Mouse (Mus musculus) midbrain, postnatal 0 days (tissue): ENCODE measurements at regions not wholly inside any gene's neighbourhood (a gene's known extent, or its start where the extent isn't known, plus 50 kb on each side); places are given as distances from the start of the nearest gene placed in this dataset.

ENCODE experiments used
- ATAC-seq: fragments of 200-750 bp; cut with Nextera tagmentation; 2 replicates; pipeline ENCODE4 v1.8.0; 2017; ENCODE audit warnings: moderate number of reproducible peaks, mild to moderate bottlenecking, moderate TSS enrichment, moderate library complexity; ENCODE audit not compliant: low FRiP score
- DNase-seq: peaks from one replicate; pipeline ENCODE4 v3.0.0-alpha.2; 2015; ENCODE audit warnings: low spot score
- H3K27ac ChIP-seq: fragments of 300-500 bp; sonication (generic); 2 replicates; pipeline ENCODE4 v1.5.1; 2014; ENCODE audit warnings: low read depth, mild to moderate bottlenecking, low read length, mixed read lengths
- H3K27me3 ChIP-seq: fragments of 300-500 bp; sonication (generic); 2 replicates; pipeline ENCODE4 v1.6.1; 2014; ENCODE audit warnings: low read length, control low read depth, mixed read lengths; ENCODE audit not compliant: insufficient read depth
- H3K36me3 ChIP-seq: fragments of 300-500 bp; sonication (generic); 2 replicates; pipeline ENCODE4 v1.6.1; 2014; ENCODE audit warnings: low read length, control low read depth, mixed read lengths; ENCODE audit not compliant: insufficient read depth
- H3K4me1 ChIP-seq: fragments of 300-500 bp; sonication (generic); 2 replicates; pipeline ENCODE4 v1.6.1; 2014; ENCODE audit warnings: mild to moderate bottlenecking, control low read depth, antibody characterized with exemption, low read length, mixed read lengths; ENCODE audit not compliant: insufficient read depth
- H3K4me2 ChIP-seq: fragments of 300-500 bp; sonication (generic); 2 replicates; pipeline ENCODE4 v1.6.1; 2014; ENCODE audit warnings: low read depth, mild to moderate bottlenecking, low read length, mixed read lengths; ENCODE audit not compliant: poor library complexity, severe bottlenecking
- H3K4me3 ChIP-seq: fragments of 300-500 bp; sonication (generic); 2 replicates; pipeline ENCODE4 v1.5.1; 2014; ENCODE audit warnings: low read depth, mild to moderate bottlenecking, low read length, moderate library complexity
- H3K9ac ChIP-seq: fragments of 300-500 bp; sonication (generic); replicated peaks from 2 replicates; pipeline ENCODE4 v1.6.1; 2014; ENCODE audit warnings: mild to moderate bottlenecking, low read length, moderate library complexity, mixed read lengths; ENCODE audit not compliant: poor library complexity, severe bottlenecking
- H3K9me3 ChIP-seq: fragments of 300-500 bp; sonication (generic); 2 replicates; pipeline ENCODE4 v1.6.1; 2016; ENCODE audit warnings: low read length, control low read depth
- CTCF ChIP-seq: IDR thresholded peaks from 2 replicates; pipeline ENCODE4 v1.5.1; 2016; ENCODE audit warnings: antibody characterized with exemption, mild to moderate bottlenecking
- WGBS: fragments of 180-500 bp; shearing (Covaris S2); extraction: QIAGEN DNeasy Blood & Tissue Kit; methylation state at CpG from one replicate; pipeline ENCODE4 v1.1.7; 2014; 5-methylcytosine and 5-hydroxymethylcytosine counted together

DNA sequence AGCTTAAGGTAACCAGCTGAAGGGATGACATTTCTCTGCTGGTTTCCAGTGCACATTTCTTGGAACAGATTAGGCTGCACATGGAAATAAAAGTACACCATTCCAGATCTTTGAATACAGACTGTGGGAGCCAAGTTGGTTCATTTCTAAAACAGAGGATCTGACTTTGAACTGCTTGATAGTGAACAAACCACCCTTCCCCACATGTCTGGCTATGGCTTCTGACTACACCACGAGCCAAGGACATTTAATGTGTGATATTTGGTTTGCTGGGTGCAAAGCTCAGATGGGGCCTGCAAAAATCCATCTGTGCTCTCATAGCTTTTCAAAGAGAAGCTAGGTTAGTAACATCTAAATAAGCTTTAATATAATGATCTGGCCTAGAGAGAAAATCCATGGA lies 614.7 kb upstream of the Cdh11 start:
- H3K27me3 ChIP-seq: no peaks in the 10 kb centered on the region
- no peaks in the 10 kb centered on the region for H3K9me3 ChIP-seq
- DNase-seq: no peak
- no peak for TF ChIP-seq CTCF
- H3K4me1 ChIP-seq: no peaks in the 10 kb centered on the region
- WGBS: 79% methylated on average over 1 of the region's 1 CpGs
- no peak overlapping the region for H3K4me2 ChIP-seq
- no peak overlapping the region for H3K9ac ChIP-seq
- no peak overlapping the region for H3K4me3 ChIP-seq
- no peak overlapping the region for H3K27ac ChIP-seq
- no peaks in the 10 kb centered on the region for H3K36me3 ChIP-seq
- no peak for ATAC-seq

DNA sequence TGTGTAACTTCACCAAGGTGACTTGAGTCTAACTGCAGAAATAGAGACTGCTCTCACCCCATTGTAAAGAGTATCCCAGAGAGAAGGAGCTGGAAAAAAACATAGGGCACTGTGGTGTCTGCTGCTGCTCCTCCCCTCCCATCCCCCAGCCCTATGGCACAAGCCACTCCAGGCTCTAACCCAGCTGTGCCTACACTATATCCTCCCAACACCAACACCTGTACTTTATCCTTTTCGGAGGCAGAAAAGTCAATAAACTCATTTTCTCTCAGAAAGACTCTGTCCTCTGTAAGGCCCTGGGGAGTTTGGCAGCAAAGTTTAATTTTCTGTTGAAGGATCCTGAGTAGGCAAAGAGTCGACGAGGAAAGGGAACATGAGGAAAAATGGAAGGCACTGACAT lies 617.3 kb upstream of the Cdh11 start:
- H3K4me2 ChIP-seq: no peak overlapping the region
- no peak for ATAC-seq
- DNase-seq: no peak
- WGBS: 84% methylated on average over 3 of the region's 3 CpGs
- H3K36me3 ChIP-seq: no peaks in the 10 kb centered on the region
- no peak for TF ChIP-seq CTCF
- H3K27me3 ChIP-seq: no peaks in the 10 kb centered on the region
- H3K9me3 ChIP-seq: no peaks in the 10 kb centered on the region
- H3K4me1 ChIP-seq: no peaks in the 10 kb centered on the region
- no peak overlapping the region for H3K9ac ChIP-seq
- no peak overlapping the region for H3K4me3 ChIP-seq
- H3K27ac ChIP-seq: no peak overlapping the region

DNA sequence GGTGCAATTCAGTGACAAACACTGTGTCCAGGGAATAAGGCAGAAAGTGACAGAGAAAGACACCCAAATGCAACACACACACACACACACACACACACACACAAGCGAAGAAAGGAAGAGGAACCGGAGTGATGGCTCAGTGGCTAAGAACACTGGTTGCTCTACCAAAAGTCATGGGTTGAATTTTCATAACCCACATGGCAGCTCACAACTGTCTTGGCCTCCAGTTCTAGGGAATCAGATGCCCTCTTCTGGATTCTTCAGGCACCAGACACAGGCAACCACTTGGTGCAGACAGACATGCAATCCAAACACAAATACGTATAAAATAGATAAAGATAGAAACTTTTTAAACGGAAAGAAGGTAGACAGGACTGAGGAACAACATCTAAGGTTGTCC lies 618.4 kb upstream of the Cdh11 start:
- no peak overlapping the region for H3K4me2 ChIP-seq
- no peaks in the 10 kb centered on the region for H3K36me3 ChIP-seq
- H3K4me1 ChIP-seq: no peaks in the 10 kb centered on the region
- WGBS: 95% methylated on average over 4 of the region's 4 CpGs
- ATAC-seq (no peak), DNase-seq (no peak)
- H3K9ac ChIP-seq: no peak overlapping the region
- H3K9me3 ChIP-seq: no peaks in the 10 kb centered on the region
- no peak overlapping the region for H3K4me3 ChIP-seq
- TF ChIP-seq CTCF: peak; percentile 34; the same call in 1 of the 2 replicates
- no peaks in the 10 kb centered on the region for H3K27me3 ChIP-seq
- no peak overlapping the region for H3K27ac ChIP-seq

DNA sequence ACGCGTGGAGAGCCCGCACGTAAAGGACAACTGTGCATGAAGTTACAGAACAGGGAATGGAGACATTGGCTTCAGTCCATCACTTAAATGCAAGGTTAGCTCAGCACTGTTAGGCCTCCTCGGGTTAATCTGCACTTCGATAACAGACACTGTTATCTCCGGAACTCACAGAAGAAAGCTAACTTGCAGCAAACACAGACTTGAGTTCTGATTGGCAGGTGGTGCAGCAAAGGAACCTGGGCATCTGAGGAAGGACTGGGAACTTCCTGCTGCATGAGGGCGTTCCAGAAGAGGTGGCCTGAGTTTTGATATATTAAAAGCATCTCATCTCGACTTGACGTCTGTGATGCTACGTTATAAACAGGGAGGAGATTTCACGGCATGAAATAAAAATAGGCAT lies 620.3 kb upstream of the Cdh11 start:
- Histone ChIP-seq H3K36me3 (no peaks in the 10 kb centered on the region), H3K9ac (no peak overlapping the region), H3K9me3 (no peaks in the 10 kb centered on the region), H3K4me3 (no peak overlapping the region), H3K27me3 (no peaks in the 10 kb centered on the region), H3K4me2 (no peak overlapping the region), H3K27ac (no peak overlapping the region), H3K4me1 (no peaks in the 10 kb centered on the region)
- no peak for TF ChIP-seq CTCF
- ATAC-seq (no peak), DNase-seq (no peak)
- 63% methylated on average over 12 of the region's 12 CpGs for WGBS

DNA sequence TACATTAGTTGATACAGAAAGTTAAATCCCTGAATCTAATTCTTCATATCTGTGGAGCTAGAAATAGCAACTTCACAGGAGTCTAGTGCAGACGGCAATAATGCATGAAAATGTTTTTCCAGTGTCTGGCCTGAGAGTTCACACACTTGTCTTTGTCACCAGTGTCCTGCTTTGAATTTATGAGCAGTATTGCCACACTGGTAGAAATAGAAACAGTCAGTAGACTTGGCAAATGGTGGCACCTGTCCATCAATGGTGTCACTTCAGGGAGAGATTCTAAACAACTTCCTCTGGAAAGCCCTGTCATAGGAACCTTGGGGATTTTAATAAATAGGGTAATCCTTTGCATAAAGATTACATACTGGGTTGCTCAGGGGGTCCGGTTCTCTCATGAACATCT lies 621.5 kb upstream of the Cdh11 start:
- no peaks in the 10 kb centered on the region for H3K4me1 ChIP-seq
- DNase-seq (no peak), ATAC-seq (no peak)
- no peak overlapping the region for H3K9ac ChIP-seq
- H3K9me3 ChIP-seq: no peaks in the 10 kb centered on the region
- H3K27me3 ChIP-seq: no peaks in the 10 kb centered on the region
- H3K36me3 ChIP-seq: no peaks in the 10 kb centered on the region
- 71% methylated on average over 2 of the region's 2 CpGs for WGBS
- no peak overlapping the region for H3K4me2 ChIP-seq
- TF ChIP-seq CTCF: no peak
- no peak overlapping the region for H3K27ac ChIP-seq
- no peak overlapping the region for H3K4me3 ChIP-seq

DNA sequence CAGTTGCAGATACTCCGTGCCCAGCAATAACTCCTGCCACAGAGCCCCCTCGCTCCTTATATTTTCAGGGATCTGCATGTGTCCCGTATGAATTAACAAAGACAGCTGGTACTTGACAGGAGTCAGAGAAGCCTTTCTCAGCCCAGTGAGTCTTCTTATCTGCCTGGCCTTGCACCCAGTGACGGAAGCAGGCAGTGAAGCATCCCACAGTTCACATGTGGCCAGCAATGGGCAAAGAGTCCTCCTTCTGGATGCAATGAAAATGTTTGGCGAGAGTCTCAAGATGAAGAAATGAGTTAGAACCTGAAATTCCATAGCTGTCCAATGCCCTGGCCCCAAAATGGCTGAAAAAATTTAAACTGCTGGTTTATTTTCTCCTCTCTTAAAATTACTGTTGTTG lies 622.2 kb upstream of the Cdh11 start:
- WGBS: 83% methylated on average over 5 of the region's 5 CpGs
- Histone ChIP-seq H3K27ac (no peak overlapping the region), H3K27me3 (no peaks in the 10 kb centered on the region), H3K36me3 (no peaks in the 10 kb centered on the region), H3K9me3 (no peaks in the 10 kb centered on the region), H3K4me2 (no peak overlapping the region), H3K4me1 (no peaks in the 10 kb centered on the region), H3K9ac (no peak overlapping the region), H3K4me3 (no peak overlapping the region)
- DNase-seq (no peak), ATAC-seq (no peak)
- no peak for TF ChIP-seq CTCF

DNA sequence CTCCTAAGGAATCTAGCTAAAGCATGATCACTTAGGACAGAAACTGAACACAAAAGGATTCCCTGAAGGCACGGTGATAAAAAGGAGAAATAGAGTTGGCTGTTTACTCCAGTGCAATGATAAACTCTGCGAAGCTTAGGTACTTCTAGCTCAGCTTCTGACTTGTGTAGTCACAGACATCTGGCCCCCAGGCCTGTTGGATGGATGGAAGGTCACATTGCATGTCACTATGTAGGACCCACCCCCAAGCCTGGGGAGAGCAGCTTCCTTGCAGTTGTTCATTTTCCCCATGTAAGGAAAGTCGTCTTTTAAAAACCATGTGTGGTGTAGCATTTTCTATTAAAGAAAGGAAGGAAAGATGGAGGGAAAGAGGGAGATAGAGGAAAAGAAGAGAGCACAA lies 623.0 kb upstream of the Cdh11 start:
- H3K36me3 ChIP-seq: no peaks in the 10 kb centered on the region
- TF ChIP-seq CTCF: no peak
- ATAC-seq: no peak
- no peaks in the 10 kb centered on the region for H3K27me3 ChIP-seq
- no peak overlapping the region for H3K27ac ChIP-seq
- H3K4me3 ChIP-seq: no peak overlapping the region
- no peaks in the 10 kb centered on the region for H3K4me1 ChIP-seq
- DNase-seq: no peak
- H3K9ac ChIP-seq: no peak overlapping the region
- no peaks in the 10 kb centered on the region for H3K9me3 ChIP-seq
- no peak overlapping the region for H3K4me2 ChIP-seq
- WGBS: 83% methylated on average over 3 of the region's 3 CpGs
